Mouse (Mus musculus) retina, postnatal 7 days (tissue): ENCODE results near the gene Arhgap18.
A peak's percentile ranks its signal among the peaks of the same experiment; 100 is the strongest.
"Not testable (repeated sequence)": the region's sequence is repeated elsewhere in the genome, so short reads cannot be mapped to it uniquely, and the experiment has no call there.

Experiments
- DNase-seq: peaks from one replicate; pipeline ENCODE4 v3.0.0-alpha.2; 2012; ENCODE audit warnings: low read depth, low spot score

Gene Arhgap18

DNA sequence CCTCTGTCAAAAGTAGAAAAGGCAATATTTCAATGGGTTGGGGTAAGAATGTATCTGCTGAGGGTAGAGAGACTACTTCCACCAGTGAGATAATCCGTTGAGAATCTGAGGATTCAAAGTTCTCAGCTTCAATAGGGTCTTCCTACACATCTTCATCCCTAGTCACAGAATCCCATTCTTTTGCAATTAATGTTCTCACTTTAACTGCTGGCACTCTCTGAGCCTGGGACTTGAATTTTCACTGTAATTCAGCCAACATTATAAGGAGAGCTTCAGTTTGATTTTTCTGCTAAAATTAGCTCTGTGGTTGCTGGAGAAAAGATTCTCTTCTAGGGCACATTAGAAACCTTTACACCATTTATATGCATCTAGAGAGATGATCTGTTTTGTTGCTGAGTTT is 150.6 kb downstream of the Arhgap18 start:
- no peak for DNase-seq

GRCm38 (mm10) chr10:26911176-26911575 is 158.0 kb downstream of the Arhgap18 start:
- no peak for DNase-seq

GRCm38 (mm10) chr10:26912112-26912797 is 159.0 kb downstream of the Arhgap18 start:
- DNase-seq = no peak

- no peak for DNase-seq
Observed at GRCm38 (mm10) chr10:26912807-26913206, 159.6 kb downstream of the Arhgap18 start.

DNA sequence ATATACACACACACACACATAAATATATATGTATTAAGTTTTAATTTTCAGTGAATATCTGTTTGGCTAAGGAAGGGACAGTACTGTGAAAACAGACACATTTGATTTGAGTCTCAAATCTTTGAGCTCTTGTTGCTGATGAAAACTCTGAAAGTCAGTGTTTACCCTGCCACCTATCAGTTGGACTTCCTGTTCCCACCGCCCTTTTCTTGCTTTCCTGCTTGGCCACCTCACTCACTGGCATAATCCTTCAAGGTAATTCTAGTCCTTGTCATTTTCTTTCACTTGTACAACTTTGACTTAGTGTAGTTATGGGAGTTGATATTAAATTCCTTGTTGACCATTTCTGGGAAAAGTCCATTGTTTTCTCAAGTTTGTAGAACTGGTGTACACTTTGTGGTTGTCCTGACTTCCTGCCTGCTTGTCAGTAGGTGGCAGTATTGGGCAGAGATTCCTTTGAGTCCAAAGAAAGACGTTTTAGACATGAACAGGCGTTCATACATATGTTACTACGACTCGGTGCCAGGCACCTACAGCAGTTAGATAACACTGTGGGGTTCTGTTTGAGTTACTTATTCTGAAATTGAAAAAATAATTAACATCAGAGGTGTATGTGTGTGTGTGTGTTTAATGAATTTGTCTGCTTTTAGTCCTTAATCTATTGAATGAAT is 166.2 kb downstream of the Arhgap18 start:
- DNase-seq = peak; percentile 27

- DNase-seq = no peak
Observed at GRCm38 (mm10) chr10:26920383-26920979, 167.3 kb downstream of the Arhgap18 start.

DNA sequence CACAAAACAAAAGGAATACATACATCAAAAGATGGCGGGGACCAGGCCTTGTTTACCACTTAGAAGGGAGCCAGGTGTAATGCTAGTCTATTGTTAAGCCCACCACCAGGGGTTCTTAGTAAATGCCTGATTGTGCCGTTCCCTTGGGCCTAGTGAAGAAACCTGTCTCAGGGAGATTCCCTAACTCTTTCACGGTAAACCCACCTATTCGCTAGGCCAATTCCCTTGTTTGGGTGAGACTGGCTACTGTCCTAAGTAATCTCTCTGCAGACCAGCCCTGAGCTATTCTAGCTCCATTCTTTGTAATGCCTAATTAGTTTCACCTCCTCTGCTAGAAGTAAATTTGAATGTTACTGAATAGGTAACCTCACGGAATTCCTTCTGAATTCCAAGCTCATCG is 182.8 kb downstream of the Arhgap18 start:
- DNase-seq = not testable (repeated sequence)

DNA sequence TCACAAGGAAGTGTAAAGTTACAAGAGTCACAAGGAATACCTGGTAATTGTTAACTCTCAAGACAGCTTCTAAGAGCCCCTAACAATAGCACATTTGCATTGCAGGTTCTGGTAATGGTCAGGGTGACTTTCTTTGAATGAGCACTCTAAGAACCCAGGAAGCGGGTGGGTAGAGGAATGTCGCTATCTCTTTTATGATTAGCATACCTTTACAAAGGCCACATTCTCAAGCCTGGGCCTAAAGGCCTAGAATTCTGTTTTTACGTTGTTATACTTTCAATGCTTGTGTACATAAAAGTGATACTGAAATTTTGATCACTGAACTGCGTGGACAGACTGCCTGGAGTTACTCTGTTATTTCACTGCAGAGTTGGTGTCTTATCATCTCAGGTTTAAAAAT is 185.2 kb downstream of the Arhgap18 start:
- not testable (repeated sequence) for DNase-seq

DNA sequence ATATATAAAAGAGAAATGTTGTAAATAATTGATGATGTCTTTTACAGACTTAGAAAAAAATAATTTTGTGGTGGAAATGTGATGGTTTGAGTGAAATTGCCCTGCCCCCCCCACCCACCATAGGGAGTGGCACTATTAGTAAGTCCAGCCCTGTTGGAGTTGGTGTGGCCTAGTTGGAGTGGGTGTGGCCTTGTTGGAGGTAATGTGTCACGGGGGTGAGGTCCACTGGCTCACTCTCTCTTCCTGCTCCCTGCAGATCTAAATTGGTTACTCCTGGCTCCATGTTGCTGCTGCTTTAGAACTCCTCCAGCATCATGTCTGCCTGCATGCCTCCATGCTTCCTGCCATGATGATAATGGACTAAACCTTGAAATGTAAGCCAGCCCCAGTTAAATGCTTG is 186.3 kb downstream of the Arhgap18 start:
- no peak for DNase-seq

- no peak for DNase-seq
Observed at GRCm38 (mm10) chr10:26948331-26948730, 195.1 kb downstream of the Arhgap18 start.

GRCm38 (mm10) chr10:26949667-26950066 is 196.4 kb downstream of the Arhgap18 start:
- DNase-seq = no peak

GRCm38 (mm10) chr10:26950448-26950847 is 197.2 kb downstream of the Arhgap18 start:
- DNase-seq = no peak

DNA sequence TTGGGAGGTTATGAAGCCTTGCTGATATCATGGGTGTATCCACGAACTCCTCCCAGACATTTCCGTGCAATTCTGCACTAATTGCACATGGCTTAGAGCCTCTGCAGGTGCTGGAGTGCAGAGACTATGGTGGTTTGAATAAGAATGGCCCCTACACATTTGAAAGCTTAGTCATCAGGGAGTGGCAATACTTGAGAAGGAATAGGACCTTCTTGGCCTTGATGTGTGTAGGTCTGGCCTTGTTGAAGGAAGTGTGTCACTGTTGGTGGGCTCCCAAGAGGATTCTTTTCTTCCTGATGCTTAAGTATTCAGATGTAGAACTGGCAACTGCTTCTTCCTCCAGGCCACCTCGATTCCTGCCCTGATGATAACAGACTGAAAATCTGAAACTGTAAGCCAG is 205.3 kb downstream of the Arhgap18 start:
- no peak for DNase-seq
